Mouse (Mus musculus) bone marrow macrophage, adult 2 months (primary cell): ENCODE measurements around the gene Bglap2.

ENCODE experiments used
- CTCF ChIP-seq: IDR thresholded peaks from 2 replicates; pipeline ENCODE4 v1.5.1; 2012; ENCODE audit warnings: low read depth, mild to moderate bottlenecking, low read length, moderate library complexity
- POLR2A ChIP-seq: IDR thresholded peaks from 2 replicates; pipeline ENCODE4 v1.6.1; 2012; ENCODE audit warnings: mild to moderate bottlenecking, low read depth, low read length, borderline replicate concordance

DNA sequence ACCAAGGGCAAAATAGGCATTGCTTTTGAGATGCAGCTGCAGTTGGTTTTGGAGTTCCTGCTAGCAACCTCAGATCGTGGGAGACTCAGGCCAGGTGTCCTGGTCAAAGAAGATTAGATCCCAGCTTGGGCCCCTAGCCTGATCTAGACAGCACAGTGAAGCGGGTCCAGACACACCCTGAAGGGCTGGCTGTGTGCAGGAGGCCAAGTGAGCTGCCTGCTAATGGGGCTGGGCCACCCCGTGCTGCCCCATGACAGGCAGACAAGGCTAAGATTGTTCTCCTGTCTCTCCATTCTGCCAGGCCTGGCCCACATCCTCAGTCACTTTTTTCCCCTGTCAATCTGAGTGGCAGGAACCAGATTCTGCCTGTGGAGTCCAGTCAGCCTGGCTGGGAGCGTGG is 14.8 kb downstream of the Bglap2 start:
- TF ChIP-seq CTCF (no peak), POLR2A (no peak)
